Mouse (Mus musculus) heart, postnatal 0 days (tissue): ENCODE data around the gene Fads1.

ENCODE experiments used
- CTCF ChIP-seq: IDR thresholded peaks from 2 replicates; pipeline ENCODE4 v1.5.1; 2016; ENCODE audit warnings: antibody characterized with exemption, control low read depth, low read depth
- EP300 ChIP-seq: IDR thresholded peaks from 2 replicates; pipeline ENCODE4 v1.6.1; 2016; ENCODE audit warnings: antibody characterized with exemption, low read depth

DNA sequence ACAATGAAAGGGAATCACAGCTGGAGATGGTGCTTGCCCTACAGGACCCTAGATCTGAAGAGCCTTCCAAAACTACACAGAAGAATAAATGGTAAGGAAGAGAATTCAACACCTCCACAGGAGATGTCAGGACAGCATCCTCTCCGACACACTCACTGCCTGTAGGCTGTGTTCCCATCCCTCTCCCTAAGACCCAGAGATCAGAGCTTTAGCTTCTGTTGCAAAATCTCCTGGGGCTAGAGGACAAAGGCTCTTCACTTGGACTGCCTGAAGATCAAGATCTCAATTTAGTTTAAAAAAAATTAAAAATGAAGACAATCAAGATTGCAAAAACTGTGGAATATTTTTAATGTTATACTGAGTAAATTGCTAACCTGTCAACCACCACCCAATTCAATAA, 6.2 kb upstream of the Fads1 start:
- TF ChIP-seq CTCF: no peak
- TF ChIP-seq EP300: no peak
